Mouse (Mus musculus) stomach, embryonic 15.5 days (tissue): ENCODE data around the gene Tiam1. TPM values are rescaled to one million over a fixed set of nuclear protein-coding genes. Genes with fewer than 3 reads are reported as not detected.

ENCODE experiments used
- ATAC-seq: fragments of 200-750 bp; cut with Nextera tagmentation; 2 replicates; pipeline ENCODE4 v1.8.0; 2017; ENCODE audit warnings: low read depth, moderate number of reproducible peaks, moderate TSS enrichment; ENCODE audit not compliant: insufficient read depth, low FRiP score
- H3K27ac ChIP-seq: fragments of 300-500 bp; sonication (generic); 2 replicates; pipeline ENCODE4 v1.5.1; 2015; ENCODE audit warnings: mild to moderate bottlenecking, inconsistent platforms
- H3K27me3 ChIP-seq: fragments of 300-500 bp; sonication (generic); replicated peaks from 2 replicates; pipeline ENCODE4 v1.6.1; 2015; ENCODE audit warnings: inconsistent platforms
- H3K36me3 ChIP-seq: fragments of 300-500 bp; sonication (generic); 2 replicates; pipeline ENCODE4 v1.6.1; 2015; ENCODE audit warnings: inconsistent platforms
- H3K4me1 ChIP-seq: fragments of 300-500 bp; sonication (generic); 2 replicates; pipeline ENCODE4 v1.6.1; 2015; ENCODE audit warnings: inconsistent platforms
- H3K4me2 ChIP-seq: fragments of 300-500 bp; sonication (generic); 2 replicates; pipeline ENCODE4 v1.6.1; 2015; ENCODE audit warnings: mild to moderate bottlenecking, inconsistent platforms
- H3K4me3 ChIP-seq: fragments of 300-500 bp; sonication (generic); replicated peaks from 2 replicates; pipeline ENCODE4 v1.5.1; 2015; ENCODE audit warnings: inconsistent platforms
- H3K9ac ChIP-seq: fragments of 300-500 bp; sonication (generic); 2 replicates; pipeline ENCODE4 v1.6.1; 2015; ENCODE audit warnings: inconsistent platforms
- H3K9me3 ChIP-seq: fragments of 300-500 bp; sonication (generic); 2 replicates; pipeline ENCODE4 v1.6.1; 2016; ENCODE audit warnings: inconsistent platforms
- WGBS: fragments of 180-500 bp; shearing (Covaris S2); methylation state at CpG from one replicate; pipeline ENCODE4 v1.1.7; 2015; 5-methylcytosine and 5-hydroxymethylcytosine counted together
- polyA plus RNA-seq: library from polyadenylated mRNA; unstranded; fragments of >200 nt; fragmentation: Nextera tagmentation; extraction: Ambion mirVana; gene quantifications from 2 replicates; pipeline ENCODE4 v1.2.1, GENCODE M21; 2015

Tiam1 gene
- polyA plus RNA-seq, 1 experiment from 2014 or later = 19.5 TPM

DNA sequence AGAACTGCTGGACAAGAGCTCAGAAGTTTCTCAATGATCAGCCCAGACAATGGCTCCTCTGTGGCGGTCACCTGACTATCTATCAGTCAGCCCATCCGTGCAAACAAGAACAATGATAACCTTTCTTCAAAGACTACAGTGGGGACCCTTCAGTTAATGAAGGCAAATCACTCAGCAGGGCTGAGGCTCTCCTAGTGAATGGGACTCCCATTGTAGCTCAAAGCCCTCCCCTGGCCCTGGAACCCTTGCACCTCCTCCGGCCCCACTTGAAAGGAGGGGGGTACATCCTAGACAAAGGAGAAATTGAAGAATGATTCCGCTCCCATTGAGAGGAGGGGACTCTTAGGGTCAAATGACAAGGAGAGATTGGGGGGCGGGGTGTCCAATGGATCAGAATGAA lies 280.3 kb downstream of the Tiam1 start:
- no peak for ATAC-seq
- Histone ChIP-seq H3K9me3 (no peaks in the 10 kb centered on the region), H3K4me2 (no peak overlapping the region), H3K27me3 (no peaks in the 10 kb centered on the region), H3K4me3 (no peak overlapping the region), H3K4me1 (peaks cover 6% of the 10 kb centered on the region), H3K9ac (no peak overlapping the region), H3K27ac (no peak overlapping the region), H3K36me3 (0 out of 2 replicates have a peak, but pooled peaks cover 6% of the 10 kb centered on the region)
- 66% methylated on average over 5 of the region's 5 CpGs for WGBS

- Histone ChIP-seq H3K27ac (peak overlapping the region; percentile 57), H3K27me3 (no peaks in the 10 kb centered on the region), H3K9me3 (no peaks in the 10 kb centered on the region), H3K36me3 (no peaks in the 10 kb centered on the region), H3K4me3 (no peak overlapping the region), H3K4me1 (peaks cover 6% of the 10 kb centered on the region), H3K9ac (no peak overlapping the region), H3K4me2 (no peak overlapping the region)
- WGBS = 32% methylated on average over 5 of the region's 5 CpGs
- no peak for ATAC-seq
Measured at GRCm38 (mm10) chr16:89861531-89861930, 282.0 kb downstream of the Tiam1 start.

- no peak overlapping the region for H3K9ac ChIP-seq
- H3K27me3 ChIP-seq = no peaks in the 10 kb centered on the region
- no peak overlapping the region for H3K4me2 ChIP-seq
- WGBS = 37% methylated on average over 6 of the region's 6 CpGs
- no peak overlapping the region for H3K4me3 ChIP-seq
- ATAC-seq = no peak
- H3K36me3 ChIP-seq = no peaks in the 10 kb centered on the region
- H3K27ac ChIP-seq = no peak overlapping the region; the same call in 1 of the 2 replicates
- peaks cover 6% of the 10 kb centered on the region for H3K4me1 ChIP-seq
- H3K9me3 ChIP-seq = no peaks in the 10 kb centered on the region
Measured at GRCm38 (mm10) chr16:89860708-89861107, 282.9 kb downstream of the Tiam1 start.

DNA sequence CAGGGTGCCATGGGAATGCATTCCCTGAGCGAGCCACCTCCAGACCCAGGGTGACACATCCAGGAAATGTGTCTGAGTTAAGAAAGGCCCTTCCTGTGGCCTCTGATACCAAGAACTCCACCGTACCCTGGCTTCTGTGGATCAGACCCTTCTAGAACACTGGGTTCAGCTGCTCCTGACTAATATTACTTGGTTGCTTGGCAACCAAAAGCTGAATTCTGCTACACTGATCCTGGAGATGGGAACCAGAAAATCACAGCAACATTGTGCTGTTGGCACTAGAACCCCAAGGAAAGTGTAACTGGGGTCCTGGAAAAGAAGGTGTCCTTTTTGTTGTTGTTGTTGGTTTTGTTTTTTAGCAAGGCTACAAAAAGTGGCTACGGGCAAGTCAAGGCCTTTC lies 285.9 kb downstream of the Tiam1 start:
- H3K27ac ChIP-seq = no peak overlapping the region
- no peak for ATAC-seq
- H3K27me3 ChIP-seq = no peaks in the 10 kb centered on the region
- WGBS = 65% methylated on average over 3 of the region's 3 CpGs
- H3K36me3 ChIP-seq = no peaks in the 10 kb centered on the region
- no peaks in the 10 kb centered on the region for H3K9me3 ChIP-seq
- H3K4me2 ChIP-seq = no peak overlapping the region
- H3K9ac ChIP-seq = no peak overlapping the region
- no peak overlapping the region for H3K4me3 ChIP-seq
- peaks cover 6% of the 10 kb centered on the region for H3K4me1 ChIP-seq

- no peak overlapping the region for H3K4me3 ChIP-seq
- no peaks in the 10 kb centered on the region for H3K36me3 ChIP-seq
- H3K4me2 ChIP-seq = no peak overlapping the region
- no peaks in the 10 kb centered on the region for H3K9me3 ChIP-seq
- ATAC-seq = no peak
- no peak overlapping the region for H3K27ac ChIP-seq
- H3K9ac ChIP-seq = no peak overlapping the region
- no peaks in the 10 kb centered on the region for H3K4me1 ChIP-seq
- no peaks in the 10 kb centered on the region for H3K27me3 ChIP-seq
- 86% methylated on average over 8 of the region's 8 CpGs for WGBS
Measured at GRCm38 (mm10) chr16:89854731-89855130, 288.8 kb downstream of the Tiam1 start.

DNA sequence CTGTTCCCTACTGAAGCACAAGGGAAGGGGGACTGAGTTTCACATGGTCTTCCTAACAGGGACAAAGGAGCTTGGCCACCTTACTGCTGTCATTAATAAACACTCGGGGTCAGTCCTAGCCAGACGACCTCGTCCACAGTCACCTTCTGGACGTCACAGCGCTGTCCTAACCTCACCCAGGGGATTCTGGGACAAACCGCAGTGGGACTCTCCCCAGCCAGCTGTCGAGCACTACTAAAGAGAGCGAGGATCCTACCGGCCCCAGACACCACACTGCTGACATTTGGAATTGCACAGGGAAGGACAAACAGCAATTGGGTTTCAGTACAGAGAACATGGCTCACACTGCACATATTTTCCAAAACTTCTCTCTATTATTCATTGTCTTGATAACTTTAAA lies 292.2 kb downstream of the Tiam1 start:
- no peak overlapping the region for H3K9ac ChIP-seq
- H3K36me3 ChIP-seq = no peaks in the 10 kb centered on the region
- 66% methylated on average over 9 of the region's 9 CpGs for WGBS
- no peak overlapping the region for H3K27ac ChIP-seq
- H3K4me3 ChIP-seq = no peak overlapping the region
- H3K27me3 ChIP-seq = no peaks in the 10 kb centered on the region
- H3K4me2 ChIP-seq = no peak overlapping the region
- no peak for ATAC-seq
- H3K4me1 ChIP-seq = no peaks in the 10 kb centered on the region
- H3K9me3 ChIP-seq = no peaks in the 10 kb centered on the region

DNA sequence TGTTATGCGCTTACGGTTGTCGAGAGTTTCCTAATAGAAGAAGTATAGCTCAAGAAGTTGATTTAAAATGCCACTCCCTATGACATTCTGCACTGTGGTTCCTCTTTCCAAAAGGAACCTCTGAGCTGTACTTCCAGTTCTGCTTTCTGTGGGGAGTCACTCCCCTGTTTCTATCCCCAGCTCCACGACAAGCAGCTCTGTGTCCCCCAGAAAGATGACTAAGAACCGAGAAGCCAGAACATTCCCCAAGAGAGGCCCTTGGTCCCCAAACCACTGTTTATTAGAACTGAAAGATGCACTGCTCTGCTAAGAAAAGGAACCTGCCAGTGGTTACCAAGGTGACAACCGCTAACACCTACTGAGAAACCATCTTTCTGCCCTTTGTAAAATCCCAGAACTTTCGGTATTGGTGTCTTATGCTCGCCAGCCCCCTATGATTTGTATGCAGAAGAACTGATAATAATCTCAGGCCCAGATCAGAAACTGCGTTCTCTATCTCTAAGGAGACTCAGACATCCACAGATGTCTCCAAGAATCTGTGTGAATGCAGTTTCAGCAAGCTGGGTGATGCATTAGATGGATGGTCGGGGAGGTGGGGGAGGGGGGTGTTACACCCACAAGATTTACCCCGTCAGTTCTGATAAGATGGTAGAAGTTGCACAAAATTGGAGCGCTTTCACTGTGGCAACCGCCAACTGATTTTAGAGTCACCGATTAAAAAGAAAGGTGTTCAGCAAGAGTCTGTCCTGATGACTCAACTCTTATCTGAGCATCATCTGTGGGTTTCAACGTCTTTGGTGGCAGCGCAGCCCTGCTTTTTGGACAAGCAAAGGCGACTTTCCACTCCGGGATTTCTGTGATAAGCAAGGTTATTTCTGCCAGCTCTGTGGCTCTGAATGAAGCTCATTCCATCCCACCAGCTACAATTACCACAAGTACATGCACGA lies 294.6 kb downstream of the Tiam1 start:
- Histone ChIP-seq H3K36me3 (no peaks in the 10 kb centered on the region), H3K27me3 (no peaks in the 10 kb centered on the region), H3K9ac (no peak overlapping the region), H3K4me3 (no peak overlapping the region), H3K27ac (no peak overlapping the region), H3K4me2 (no peak overlapping the region), H3K4me1 (no peaks in the 10 kb centered on the region), H3K9me3 (no peaks in the 10 kb centered on the region)
- no peak for ATAC-seq
- 83% methylated on average over 19 of the region's 19 CpGs for WGBS

DNA sequence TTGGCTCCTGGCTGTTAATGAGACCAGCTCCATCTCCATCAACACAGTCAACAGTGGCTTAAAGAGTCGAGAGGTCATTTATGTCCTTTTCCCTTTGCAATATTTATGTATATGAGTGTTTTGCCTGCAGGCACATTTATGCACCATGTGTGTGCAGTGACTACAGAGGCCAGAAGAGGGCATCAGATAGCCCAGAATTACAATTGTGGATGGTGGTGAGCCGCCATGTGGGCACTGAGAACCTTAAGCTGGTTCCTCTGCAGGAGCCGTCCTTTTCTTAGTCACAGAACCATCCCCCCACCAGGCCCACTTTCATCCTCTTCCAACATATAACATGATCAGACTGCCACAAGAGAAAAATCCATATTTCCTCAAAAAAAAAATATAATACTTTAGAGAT lies 295.4 kb downstream of the Tiam1 start:
- Histone ChIP-seq H3K36me3 (no peaks in the 10 kb centered on the region), H3K27me3 (no peaks in the 10 kb centered on the region), H3K4me1 (no peaks in the 10 kb centered on the region), H3K4me3 (no peak overlapping the region), H3K27ac (no peak overlapping the region), H3K9ac (no peak overlapping the region), H3K4me2 (no peak overlapping the region), H3K9me3 (no peaks in the 10 kb centered on the region)
- no peak for ATAC-seq
- WGBS = 86% methylated on average over 3 of the region's 3 CpGs

GRCm38 (mm10) chr16:89845461-89845860 lies 298.1 kb downstream of the Tiam1 start:
- H3K36me3 ChIP-seq = no peaks in the 10 kb centered on the region

GRCm38 (mm10) chr16:89844580-89844979 lies 299.0 kb downstream of the Tiam1 start:
- no peaks in the 10 kb centered on the region for H3K4me1 ChIP-seq
- WGBS = 46% methylated on average over 5 of the region's 5 CpGs
- no peak overlapping the region for H3K4me2 ChIP-seq
- no peaks in the 10 kb centered on the region for H3K27me3 ChIP-seq
- H3K4me3 ChIP-seq = no peak overlapping the region
- H3K27ac ChIP-seq = no peak overlapping the region
- H3K9ac ChIP-seq = no peak overlapping the region
- H3K9me3 ChIP-seq = no peaks in the 10 kb centered on the region
- peak; percentile 54; the same call in 1 of the 2 replicates for ATAC-seq
- H3K36me3 ChIP-seq = no peaks in the 10 kb centered on the region

More at GRCm38 (mm10) chr16:89845461-89845860, 298.1 kb downstream of the Tiam1 start:
- ATAC-seq = no peak
- Histone ChIP-seq H3K27me3 (no peaks in the 10 kb centered on the region), H3K4me1 (no peaks in the 10 kb centered on the region), H3K4me3 (no peak overlapping the region), H3K27ac (no peak overlapping the region), H3K9me3 (no peaks in the 10 kb centered on the region), H3K9ac (no peak overlapping the region), H3K4me2 (no peak overlapping the region)
- 74% methylated on average over 8 of the region's 8 CpGs for WGBS

DNA sequence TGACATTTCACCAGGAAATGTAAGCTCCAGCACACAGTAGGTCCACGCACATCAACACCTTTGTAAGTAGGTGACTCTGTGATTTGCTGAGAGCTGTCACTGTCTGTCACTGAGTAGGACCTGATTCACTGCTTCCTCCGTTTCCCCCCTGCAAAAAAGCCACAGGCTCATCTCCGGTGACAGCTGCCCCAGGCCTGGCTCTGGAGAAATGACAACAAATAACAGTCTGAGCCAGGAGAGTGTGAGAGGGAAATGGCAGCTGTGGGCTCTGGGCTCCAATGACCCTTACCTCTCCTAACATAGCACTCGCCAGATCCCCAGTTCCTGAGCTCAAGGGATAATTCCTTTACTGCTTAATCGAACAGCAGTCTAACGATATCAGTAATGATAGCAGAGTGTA lies 301.7 kb downstream of the Tiam1 start:
- no peaks in the 10 kb centered on the region for H3K4me1 ChIP-seq
- H3K27me3 ChIP-seq = no peaks in the 10 kb centered on the region
- no peak for ATAC-seq
- H3K36me3 ChIP-seq = no peaks in the 10 kb centered on the region
- no peak overlapping the region for H3K4me2 ChIP-seq
- H3K4me3 ChIP-seq = no peak overlapping the region
- H3K9me3 ChIP-seq = no peaks in the 10 kb centered on the region
- H3K9ac ChIP-seq = no peak overlapping the region
- H3K27ac ChIP-seq = no peak overlapping the region
- WGBS = 71% methylated on average over 6 of the region's 6 CpGs

DNA sequence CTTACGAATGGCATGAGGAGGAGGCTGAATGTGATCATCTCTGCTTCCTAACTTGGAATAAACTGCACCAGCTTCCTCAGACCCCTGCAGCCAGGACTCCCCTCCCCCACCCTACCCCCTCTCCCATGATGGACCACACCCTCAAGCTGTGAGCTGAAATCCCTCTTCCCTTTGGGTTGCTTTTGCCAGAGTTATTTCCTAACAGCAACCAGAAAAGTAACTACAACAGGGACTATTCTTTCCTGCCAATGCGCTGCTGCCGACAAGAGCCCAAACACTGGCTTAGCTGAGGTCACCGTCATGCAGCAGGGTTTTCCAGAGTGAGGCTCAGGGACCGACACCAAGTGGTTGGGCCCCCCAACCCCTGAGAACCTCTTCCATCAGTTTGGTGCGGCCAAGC lies 303.2 kb downstream of the Tiam1 start:
- 83% methylated on average over 6 of the region's 6 CpGs for WGBS
- H3K27ac ChIP-seq = no peak overlapping the region
- ATAC-seq = no peak

More for the DNA sequence above, 303.2 kb downstream of the Tiam1 start:
- Histone ChIP-seq H3K36me3 (no peaks in the 10 kb centered on the region), H3K4me1 (no peaks in the 10 kb centered on the region), H3K9ac (no peak overlapping the region), H3K4me3 (no peak overlapping the region), H3K27me3 (no peaks in the 10 kb centered on the region), H3K9me3 (no peaks in the 10 kb centered on the region), H3K4me2 (no peak overlapping the region)
